Mouse (Mus musculus) limb, embryonic 15.5 days (tissue): ENCODE results near the gene Csrnp2. TPM values are rescaled to one million over a fixed set of nuclear protein-coding genes. Genes with fewer than 3 reads are reported as not detected.
A peak's percentile ranks its signal among the peaks of the same experiment; 100 is the strongest.

Experiments used
- ATAC-seq: fragments of 200-750 bp; cut with Nextera tagmentation; 2 replicates; pipeline ENCODE4 v1.8.0; 2017; ENCODE audit warnings: low read depth, moderate TSS enrichment; ENCODE audit not compliant: insufficient number of reproducible peaks, low FRiP score, low TSS enrichment
- H3K27ac ChIP-seq: fragments of 300-500 bp; sonication (generic); 2 replicates; pipeline ENCODE4 v1.5.1; 2015; ENCODE audit warnings: moderate library complexity, mild to moderate bottlenecking, inconsistent platforms
- H3K27me3 ChIP-seq: fragments of 300-500 bp; sonication (generic); 2 replicates; pipeline ENCODE4 v1.6.1; 2015; ENCODE audit warnings: inconsistent platforms
- H3K36me3 ChIP-seq: fragments of 300-500 bp; sonication (generic); 2 replicates; pipeline ENCODE4 v1.6.1; 2015; ENCODE audit warnings: inconsistent platforms
- H3K4me1 ChIP-seq: fragments of 300-500 bp; sonication (generic); 2 replicates; pipeline ENCODE4 v1.6.1; 2015; ENCODE audit warnings: inconsistent platforms
- H3K4me2 ChIP-seq: fragments of 300-500 bp; sonication (generic); 2 replicates; pipeline ENCODE4 v1.6.1; 2015; ENCODE audit warnings: mild to moderate bottlenecking, inconsistent platforms
- H3K4me3 ChIP-seq: fragments of 300-500 bp; sonication (generic); 2 replicates; pipeline ENCODE4 v1.5.1; 2015; ENCODE audit warnings: mild to moderate bottlenecking, inconsistent platforms
- H3K9ac ChIP-seq: fragments of 300-500 bp; sonication (generic); 2 replicates; pipeline ENCODE4 v1.6.1; 2015; ENCODE audit warnings: inconsistent platforms
- H3K9me3 ChIP-seq: fragments of 300-500 bp; sonication (generic); 2 replicates; pipeline ENCODE4 v1.6.1; 2016; ENCODE audit warnings: inconsistent platforms
- WGBS: fragments of 180-500 bp; shearing (Covaris S2); methylation state at CpG from one replicate; pipeline ENCODE4 v1.1.7; 2015; 5-methylcytosine and 5-hydroxymethylcytosine counted together
- polyA plus RNA-seq: library from polyadenylated mRNA; unstranded; fragments of >200 nt; fragmentation: Nextera tagmentation; extraction: Ambion mirVana; gene quantifications from 2 replicates; pipeline ENCODE4 v1.2.1, GENCODE M21; 2015

Gene Csrnp2
- polyA plus RNA-seq, 1 experiment from 2014 or later: 15.9 TPM

DNA sequence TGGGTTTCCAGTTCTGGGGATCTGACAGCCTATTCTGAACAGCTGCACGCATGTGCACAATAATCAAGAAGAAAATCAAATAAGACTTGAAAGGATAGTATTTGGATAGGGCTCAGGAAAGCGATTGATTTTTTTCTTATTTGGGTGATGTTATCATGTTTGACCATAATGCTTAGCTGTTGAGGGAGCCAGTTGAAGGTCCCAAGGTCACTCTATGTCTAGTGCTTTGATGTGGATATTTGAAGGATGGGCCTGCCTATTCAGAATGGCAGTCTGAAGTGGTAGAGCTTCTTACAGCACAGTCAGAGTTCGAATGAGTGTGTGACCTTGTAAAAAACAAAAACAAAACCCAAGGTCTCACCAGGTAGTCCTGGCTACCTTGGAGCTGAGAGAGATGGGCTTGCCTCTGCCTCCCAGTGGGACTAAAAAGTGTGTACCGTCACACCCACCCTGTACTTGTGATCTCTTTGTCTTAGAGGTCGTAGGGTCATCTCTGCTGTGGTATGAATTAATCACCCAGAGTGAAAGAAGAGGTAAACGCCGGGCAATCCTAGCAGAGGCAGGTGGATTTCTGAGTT is 21.3 kb downstream of the Csrnp2 start:
- Histone ChIP-seq H3K9ac (no peak overlapping the region), H3K4me1 (peaks cover 10% of the 10 kb centered on the region), H3K36me3 (peaks cover 68% of the 10 kb centered on the region), H3K4me3 (no peak overlapping the region), H3K9me3 (no peaks in the 10 kb centered on the region), H3K27me3 (no peaks in the 10 kb centered on the region), H3K27ac (no peak overlapping the region), H3K4me2 (no peak overlapping the region)
- no peak for ATAC-seq
- WGBS: 84% methylated on average over 7 of the region's 7 CpGs

DNA sequence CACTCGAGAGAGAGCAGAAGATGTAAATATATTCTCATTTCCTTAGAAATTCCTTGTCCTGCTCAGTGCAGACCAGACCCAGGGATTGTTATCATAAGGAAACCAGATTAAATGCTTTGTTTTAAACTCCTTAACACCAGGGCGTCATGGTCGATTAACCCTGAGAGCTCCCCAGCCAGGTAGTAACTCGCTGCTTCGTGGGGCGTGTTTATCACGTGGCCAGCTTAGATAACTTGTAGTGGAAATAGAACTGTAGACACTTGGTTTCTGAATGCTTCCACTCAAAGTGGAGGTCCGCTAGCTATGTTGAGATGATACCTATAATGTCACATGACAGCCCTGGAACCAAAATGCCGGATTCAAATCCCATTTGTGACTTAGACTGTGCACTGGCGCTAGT is 25.3 kb downstream of the Csrnp2 start:
- H3K36me3 ChIP-seq: peaks cover 30% of the 10 kb centered on the region
- H3K4me2 ChIP-seq: peak overlapping the region; percentile 71
- H3K4me1 ChIP-seq: peaks cover 18% of the 10 kb centered on the region
- 71% methylated on average over 10 of the region's 10 CpGs for WGBS
- peak overlapping the region; percentile 92 for H3K4me3 ChIP-seq
- ATAC-seq: no peak
- no peak overlapping the region for H3K27ac ChIP-seq
- no peaks in the 10 kb centered on the region for H3K27me3 ChIP-seq
- no peak overlapping the region for H3K9ac ChIP-seq
- H3K9me3 ChIP-seq: no peaks in the 10 kb centered on the region

DNA sequence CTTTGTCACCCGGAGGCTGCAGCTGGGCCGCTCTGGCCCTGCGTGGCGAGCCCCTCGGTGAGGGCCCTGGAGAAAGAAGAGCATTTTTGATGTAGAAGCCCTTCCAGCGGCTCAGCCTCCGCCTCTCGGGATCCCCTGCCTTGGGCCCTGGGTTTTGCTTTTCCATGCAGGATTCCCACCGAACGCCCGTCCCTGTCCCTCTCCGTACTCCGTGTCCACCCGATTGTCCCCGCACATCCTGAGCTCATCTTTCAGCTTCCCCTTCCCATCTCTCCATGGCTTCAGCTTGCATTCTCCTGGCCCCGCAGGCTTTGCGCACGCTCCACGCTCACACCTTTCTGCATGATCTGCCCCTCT is 26.1 kb downstream of the Csrnp2 start:
- H3K27me3 ChIP-seq: no peaks in the 10 kb centered on the region
- peak overlapping the region; percentile 71 for H3K4me2 ChIP-seq
- H3K36me3 ChIP-seq: peaks cover 22% of the 10 kb centered on the region
- peak overlapping the region; percentile 92 for H3K4me3 ChIP-seq
- WGBS: under 1% methylated on average over 19 of the region's 19 CpGs
- no peak for ATAC-seq
- peak overlapping the region; percentile 74 for H3K9ac ChIP-seq
- peaks cover 18% of the 10 kb centered on the region for H3K4me1 ChIP-seq
- H3K27ac ChIP-seq: peak overlapping the region; percentile 87
- no peaks in the 10 kb centered on the region for H3K9me3 ChIP-seq

DNA sequence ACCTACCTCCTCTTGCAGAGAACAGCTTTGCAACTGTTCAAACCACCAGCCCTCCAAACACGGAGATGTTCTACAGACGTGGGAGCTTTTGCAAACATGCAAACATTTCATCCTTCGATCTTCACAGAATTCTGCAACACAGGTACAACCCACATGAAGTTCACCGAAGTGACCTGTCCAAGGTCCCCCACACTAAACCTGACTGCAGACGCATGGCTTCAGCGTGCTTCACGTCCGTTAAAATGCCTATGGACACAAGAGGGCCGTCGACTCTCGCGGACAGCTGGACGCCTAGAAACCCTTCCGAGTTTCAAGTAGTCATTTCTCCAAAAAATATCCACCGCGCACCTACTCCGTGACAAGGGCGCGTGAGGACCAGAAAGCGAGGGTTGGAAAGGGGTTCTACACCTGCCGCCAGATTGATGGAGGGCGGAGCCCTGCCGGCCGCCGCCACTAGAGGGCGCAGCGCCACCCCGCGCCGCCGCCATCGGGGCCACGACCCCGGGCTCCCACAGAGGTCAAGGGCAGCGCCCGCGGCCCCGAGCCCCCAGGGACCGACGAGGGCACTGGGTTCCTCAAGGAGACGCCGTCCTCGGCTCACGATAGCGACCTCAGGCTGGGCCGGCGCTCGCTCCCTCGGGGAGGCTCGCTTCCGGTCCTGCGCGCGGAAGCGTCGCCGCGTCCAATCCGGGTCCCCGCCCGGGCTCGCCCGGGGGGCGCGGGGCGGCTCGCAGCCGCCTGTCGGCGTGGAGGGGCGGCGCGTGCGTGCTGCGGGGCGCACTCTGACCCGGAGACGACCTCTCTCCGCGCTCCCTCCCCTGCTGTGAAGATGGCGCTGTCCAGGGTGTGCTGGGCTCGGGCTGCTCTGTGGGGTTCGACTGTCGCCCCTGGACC is 26.7 kb downstream of the Csrnp2 start, which contains the start of gene Letmd1:
Gene Letmd1 (plus strand): TSS at position 729 of the 894 bp plus-strand sequence.
- Histone ChIP-seq H3K27ac (peak within 1 kb of the TSS; percentile 87), H3K4me3 (peak within 1 kb of the TSS; percentile 92), H3K36me3 (peaks cover 16% of the 10 kb centered on the region), H3K4me2 (peak within 1 kb of the TSS; percentile 71), H3K9me3 (no peaks in the 10 kb centered on the region), H3K9ac (peak within 1 kb of the TSS; percentile 74), H3K27me3 (no peaks in the 10 kb centered on the region), H3K4me1 (peaks cover 18% of the 10 kb centered on the region)
- peak; percentile 91 for ATAC-seq
- WGBS: 3% methylated on average over 83 of the region's 84 CpGs

DNA sequence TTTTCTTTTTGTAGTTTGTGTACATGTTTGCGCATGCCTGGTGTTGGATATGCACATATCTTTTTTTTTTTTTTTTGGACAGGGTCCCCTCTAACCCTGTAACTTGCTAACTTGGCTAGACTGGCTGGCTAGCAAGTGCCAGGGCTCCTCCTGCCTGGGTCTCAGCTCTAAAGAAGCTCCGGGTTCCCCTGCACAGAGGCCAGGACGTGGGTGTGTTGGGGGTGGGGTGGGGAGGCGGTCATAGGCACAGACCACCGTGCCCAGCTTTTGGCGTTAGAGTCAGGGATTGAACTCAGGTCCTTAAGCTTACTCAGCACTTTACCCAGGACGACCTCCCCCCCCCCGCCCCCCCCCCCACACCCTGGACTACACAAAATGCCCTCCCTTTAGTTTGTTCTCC is 27.6 kb downstream of the Csrnp2 start:
- Histone ChIP-seq H3K4me1 (peaks cover 18% of the 10 kb centered on the region), H3K4me2 (peak overlapping the region; percentile 71; the same call in 1 of the 2 replicates)

DNA sequence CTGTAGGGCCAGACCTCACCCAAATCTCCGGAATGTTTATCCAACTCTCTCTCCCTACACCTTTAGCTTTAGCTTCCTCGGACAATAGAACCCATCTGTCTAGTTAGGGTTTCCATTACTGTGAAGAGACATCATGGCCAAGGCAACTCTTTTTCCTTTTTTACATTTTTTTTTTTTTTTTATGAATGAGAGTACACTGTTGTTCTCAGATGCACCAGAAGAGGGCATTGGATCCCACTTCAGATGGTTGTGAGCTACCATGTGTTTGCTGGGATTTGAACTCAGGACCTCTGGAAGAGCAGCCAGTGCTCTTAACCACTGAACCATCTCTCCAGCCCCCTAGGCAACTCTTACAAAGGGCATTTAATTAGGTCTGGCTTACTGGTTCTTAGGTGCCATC is 29.9 kb downstream of the Csrnp2 start:
- no peak overlapping the region for H3K4me2 ChIP-seq
- H3K36me3 ChIP-seq: no peaks in the 10 kb centered on the region
- H3K9ac ChIP-seq: no peak overlapping the region
- H3K4me1 ChIP-seq: peaks cover 18% of the 10 kb centered on the region
- H3K9me3 ChIP-seq: no peaks in the 10 kb centered on the region
- WGBS: 77% methylated on average over 2 of the region's 2 CpGs
- 0 out of 2 replicates have a peak, but pooled peaks cover 3% of the 10 kb centered on the region for H3K27me3 ChIP-seq
- H3K27ac ChIP-seq: no peak overlapping the region
- ATAC-seq: no peak
- no peak overlapping the region for H3K4me3 ChIP-seq

More for the DNA sequence above, 27.6 kb downstream of the Csrnp2 start:
- WGBS: 41% methylated on average over 8 of the region's 8 CpGs
- ATAC-seq: no peak
- Histone ChIP-seq H3K27me3 (0 out of 2 replicates have a peak, but pooled peaks cover 3% of the 10 kb centered on the region), H3K36me3 (peaks cover 10% of the 10 kb centered on the region; the same call in 1 of the 2 replicates), H3K9me3 (no peaks in the 10 kb centered on the region), H3K9ac (no peak overlapping the region), H3K4me3 (peak overlapping the region; percentile 92), H3K27ac (no peak overlapping the region)

DNA sequence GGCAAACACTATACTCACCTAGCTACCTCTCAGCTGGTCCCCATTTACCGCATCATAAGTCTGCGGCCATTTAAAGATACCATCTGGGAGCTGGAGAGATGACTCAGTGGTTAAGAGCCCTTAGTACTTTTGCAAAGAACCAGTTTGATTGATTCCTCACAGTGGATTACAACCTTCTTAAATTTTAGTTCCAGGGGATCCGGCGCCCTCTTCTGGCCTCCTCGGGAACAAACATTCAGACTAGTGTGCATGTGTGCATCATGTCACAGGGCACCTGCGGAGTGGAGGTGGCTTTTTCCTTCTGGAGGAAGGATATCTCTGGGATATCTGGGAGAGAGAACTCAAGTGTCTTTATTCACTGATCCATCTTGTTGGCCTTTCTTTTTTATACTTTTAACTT is 31.6 kb downstream of the Csrnp2 start:
- no peaks in the 10 kb centered on the region for H3K36me3 ChIP-seq
- no peak overlapping the region for H3K27ac ChIP-seq
- no peak for ATAC-seq
- H3K9ac ChIP-seq: no peak overlapping the region
- H3K4me2 ChIP-seq: no peak overlapping the region
- 18% methylated on average over 6 of the region's 6 CpGs for WGBS
- H3K9me3 ChIP-seq: no peaks in the 10 kb centered on the region
- H3K4me1 ChIP-seq: peaks cover 9% of the 10 kb centered on the region
- no peak overlapping the region for H3K4me3 ChIP-seq
- 0 out of 2 replicates have a peak, but pooled peaks cover 6% of the 10 kb centered on the region for H3K27me3 ChIP-seq

DNA sequence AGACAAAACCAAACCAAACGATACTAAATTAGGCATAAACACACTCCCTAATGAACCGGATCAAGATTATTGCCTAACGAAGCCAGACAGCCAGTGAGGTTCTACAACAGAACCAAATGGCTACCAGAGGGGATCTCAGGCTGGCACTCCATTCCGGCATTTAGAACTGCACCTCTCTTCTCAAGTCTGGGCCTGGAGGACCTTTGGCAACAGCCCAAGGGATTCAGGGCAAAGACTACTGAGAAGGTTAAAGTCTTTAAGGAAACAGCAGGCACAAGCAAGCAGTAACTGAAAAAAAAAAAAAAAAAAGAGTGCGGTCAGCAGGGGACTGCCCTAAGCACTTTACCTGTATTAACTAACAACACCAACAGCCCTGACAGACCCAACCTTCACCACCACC is 33.2 kb downstream of the Csrnp2 start:
- Histone ChIP-seq H3K9ac (no peak overlapping the region), H3K27ac (no peak overlapping the region), H3K4me2 (no peak overlapping the region), H3K27me3 (0 out of 2 replicates have a peak, but pooled peaks cover 10% of the 10 kb centered on the region), H3K4me3 (no peak overlapping the region), H3K9me3 (no peaks in the 10 kb centered on the region), H3K4me1 (peaks cover 4% of the 10 kb centered on the region; the same call in 1 of the 2 replicates), H3K36me3 (no peaks in the 10 kb centered on the region)
- ATAC-seq: no peak
- WGBS: 69% methylated on average over 4 of the region's 5 CpGs

DNA sequence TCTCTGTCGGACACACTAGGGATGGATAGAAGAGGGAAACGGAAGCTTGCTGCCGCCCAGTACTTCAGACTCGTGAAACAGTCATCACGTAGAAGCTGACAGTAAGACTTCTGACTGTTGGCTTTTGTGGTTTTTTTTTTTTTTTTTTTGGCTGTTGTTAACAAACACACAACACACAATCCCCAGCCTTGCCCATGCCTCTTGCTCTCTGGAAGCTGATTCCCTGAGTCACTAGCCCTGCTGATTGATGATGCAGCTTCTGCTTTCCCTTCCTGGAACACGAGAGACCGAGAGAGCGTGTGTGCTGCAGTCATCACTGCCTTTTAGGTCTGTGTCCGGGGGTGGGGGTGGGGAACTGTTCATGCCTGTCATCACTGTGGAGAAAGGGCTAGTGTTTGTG is 33.6 kb downstream of the Csrnp2 start:
- H3K9ac ChIP-seq: no peak overlapping the region
- no peaks in the 10 kb centered on the region for H3K9me3 ChIP-seq
- WGBS: 63% methylated on average over 9 of the region's 9 CpGs
- H3K4me1 ChIP-seq: peaks cover 4% of the 10 kb centered on the region; the same call in 1 of the 2 replicates
- H3K36me3 ChIP-seq: no peaks in the 10 kb centered on the region
- no peak for ATAC-seq
- no peak overlapping the region for H3K4me2 ChIP-seq
- no peak overlapping the region for H3K27ac ChIP-seq
- no peak overlapping the region for H3K4me3 ChIP-seq
- H3K27me3 ChIP-seq: 0 out of 2 replicates have a peak, but pooled peaks cover 10% of the 10 kb centered on the region

DNA sequence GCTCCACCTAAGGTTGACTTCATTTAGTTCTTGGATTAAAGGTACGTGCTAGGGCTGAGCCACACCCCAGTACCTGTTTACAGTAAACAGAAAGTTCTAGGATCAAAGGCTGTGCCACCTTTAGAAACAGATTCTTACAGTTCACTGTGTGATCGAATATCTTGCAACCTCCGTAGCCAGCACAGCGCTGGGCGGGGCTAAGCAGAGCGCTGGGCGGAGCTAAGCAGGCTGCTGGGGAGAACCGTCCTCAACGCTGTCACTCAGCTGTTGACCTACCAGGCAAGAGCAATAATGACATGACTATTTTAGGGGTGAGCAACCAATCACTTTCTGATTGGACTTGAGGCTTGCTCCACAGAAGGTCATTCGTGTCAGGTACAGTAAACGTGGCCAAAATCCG is 34.3 kb downstream of the Csrnp2 start:
- H3K27me3 ChIP-seq: 0 out of 2 replicates have a peak, but pooled peaks cover 10% of the 10 kb centered on the region
- peaks cover 4% of the 10 kb centered on the region; the same call in 1 of the 2 replicates for H3K4me1 ChIP-seq
- H3K36me3 ChIP-seq: no peaks in the 10 kb centered on the region
- 11% methylated on average over 12 of the region's 12 CpGs for WGBS
- H3K4me3 ChIP-seq: no peak overlapping the region
- peak overlapping the region; percentile 24 for H3K4me2 ChIP-seq
- no peak for ATAC-seq
- H3K27ac ChIP-seq: no peak overlapping the region
- H3K9me3 ChIP-seq: no peaks in the 10 kb centered on the region
- H3K9ac ChIP-seq: no peak overlapping the region

DNA sequence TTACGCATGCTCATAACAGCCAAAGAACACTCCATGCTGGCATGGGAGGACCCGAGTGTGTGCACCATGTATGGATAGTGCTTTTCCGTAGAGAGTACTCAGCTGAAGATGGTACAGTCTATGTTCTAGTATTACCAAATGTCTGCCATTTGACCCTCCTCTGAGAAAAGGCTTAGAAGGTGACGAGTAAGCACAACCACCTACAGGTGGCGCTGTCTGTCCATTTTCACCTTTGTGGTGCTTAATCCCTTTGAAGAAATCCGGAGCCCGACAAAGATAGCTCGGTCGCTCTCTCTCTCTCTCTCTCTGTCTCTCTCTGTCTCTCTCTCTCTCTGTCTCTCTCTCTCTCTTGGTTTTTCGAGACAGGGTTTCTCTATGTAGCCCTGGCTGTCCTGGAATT is 37.2 kb downstream of the Csrnp2 start:
- Histone ChIP-seq H3K4me1 (peaks cover 4% of the 10 kb centered on the region; the same call in 1 of the 2 replicates), H3K9ac (no peak overlapping the region), H3K9me3 (no peaks in the 10 kb centered on the region), H3K4me3 (no peak overlapping the region), H3K4me2 (no peak overlapping the region), H3K27me3 (0 out of 2 replicates have a peak, but pooled peaks cover 10% of the 10 kb centered on the region), H3K36me3 (no peaks in the 10 kb centered on the region), H3K27ac (no peak overlapping the region)
- ATAC-seq: no peak
- 40% methylated on average over 10 of the region's 10 CpGs for WGBS

DNA sequence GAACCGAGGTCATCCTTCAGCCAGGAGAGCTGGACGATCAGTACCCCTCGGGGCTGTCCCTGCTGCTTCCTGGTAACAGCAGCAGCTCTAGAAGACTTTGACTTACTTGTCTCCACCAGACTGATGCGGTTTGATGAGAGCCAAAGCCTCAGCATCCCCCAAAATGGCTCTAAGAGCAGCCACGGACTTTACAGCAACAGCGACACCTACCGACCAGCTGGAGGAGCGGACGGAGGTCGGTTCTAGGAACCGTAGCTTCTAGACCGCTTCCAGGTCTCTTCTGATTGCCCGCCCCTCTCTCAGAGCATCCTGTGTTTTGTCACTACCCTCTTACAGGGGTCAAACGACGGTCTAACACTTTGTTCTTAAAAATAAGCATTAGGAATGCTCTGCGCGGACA is 37.9 kb downstream of the Csrnp2 start:
- Histone ChIP-seq H3K36me3 (no peaks in the 10 kb centered on the region), H3K9ac (no peak overlapping the region), H3K27ac (no peak overlapping the region), H3K4me1 (peaks cover 4% of the 10 kb centered on the region; the same call in 1 of the 2 replicates), H3K9me3 (no peaks in the 10 kb centered on the region), H3K27me3 (0 out of 2 replicates have a peak, but pooled peaks cover 7% of the 10 kb centered on the region), H3K4me3 (no peak overlapping the region), H3K4me2 (no peak overlapping the region)
- 7% methylated on average over 17 of the region's 17 CpGs for WGBS
- ATAC-seq: no peak
